Mouse (Mus musculus) hindbrain, embryonic 11.5 days (tissue): ENCODE measurements around the gene A930004D18Rik. TPM values are rescaled to one million over a fixed set of nuclear protein-coding genes. Genes with fewer than 3 reads are reported as not detected.

Experiments
- ATAC-seq: fragments of 200-750 bp; cut with Nextera tagmentation; 2 replicates; pipeline ENCODE4 v1.8.0; 2017; ENCODE audit warnings: mild to moderate bottlenecking, moderate TSS enrichment, moderate library complexity; ENCODE audit not compliant: low FRiP score
- DNase-seq: peaks from one replicate; pipeline ENCODE4 v3.0.0-alpha.2; 2015; ENCODE audit warnings: low spot score
- H3K27ac ChIP-seq: fragments of 300-500 bp; sonication (generic); 2 replicates; pipeline ENCODE4 v1.5.1; 2014; ENCODE audit warnings: mild to moderate bottlenecking, low read depth, low read length
- H3K27me3 ChIP-seq: fragments of 300-500 bp; sonication (generic); 2 replicates; pipeline ENCODE4 v1.6.1; 2014; ENCODE audit warnings: mild to moderate bottlenecking, low read length, moderate library complexity, mixed read lengths; ENCODE audit not compliant: control insufficient read depth, insufficient read depth
- H3K36me3 ChIP-seq: fragments of 300-500 bp; sonication (generic); 2 replicates; pipeline ENCODE4 v1.6.1; 2014; ENCODE audit warnings: mild to moderate bottlenecking, low read length, moderate library complexity, mixed read lengths; ENCODE audit not compliant: control insufficient read depth, insufficient read depth
- H3K4me1 ChIP-seq: fragments of 300-500 bp; sonication (generic); replicated peaks from 2 replicates; pipeline ENCODE4 v1.6.1; 2014; ENCODE audit warnings: low read length, mixed read lengths; ENCODE audit not compliant: control insufficient read depth, insufficient read depth
- H3K4me2 ChIP-seq: fragments of 300-500 bp; sonication (generic); replicated peaks from 2 replicates; pipeline ENCODE4 v1.6.1; 2014; ENCODE audit warnings: mild to moderate bottlenecking, low read depth, low read length
- H3K4me3 ChIP-seq: fragments of 300-500 bp; sonication (generic); 2 replicates; pipeline ENCODE4 v1.5.1; 2014; ENCODE audit warnings: low read depth, low read length
- H3K9ac ChIP-seq: fragments of 300-500 bp; sonication (generic); 2 replicates; pipeline ENCODE4 v1.6.1; 2014; ENCODE audit warnings: low read depth, low read length
- H3K9me3 ChIP-seq: fragments of 300-500 bp; sonication (generic); 2 replicates; pipeline ENCODE4 v1.6.1; 2016; ENCODE audit warnings: low read length; ENCODE audit not compliant: control insufficient read depth
- WGBS: fragments of 180-500 bp; shearing (Covaris S2); extraction: QIAGEN DNeasy Blood & Tissue Kit; methylation state at CpG from one replicate; pipeline ENCODE4 v1.1.7; 2014; 5-methylcytosine and 5-hydroxymethylcytosine counted together
- polyA plus RNA-seq: library from polyadenylated mRNA; unstranded; fragments of >200 nt; fragmentation: Nextera tagmentation; extraction: Ambion mirVana; gene quantifications from 2 replicates; pipeline ENCODE4 v1.2.1, GENCODE M21; 2014

The A930004D18Rik gene
- polyA plus RNA-seq, result 8.5 and 10.7 TPM in 2 replicates

DNA sequence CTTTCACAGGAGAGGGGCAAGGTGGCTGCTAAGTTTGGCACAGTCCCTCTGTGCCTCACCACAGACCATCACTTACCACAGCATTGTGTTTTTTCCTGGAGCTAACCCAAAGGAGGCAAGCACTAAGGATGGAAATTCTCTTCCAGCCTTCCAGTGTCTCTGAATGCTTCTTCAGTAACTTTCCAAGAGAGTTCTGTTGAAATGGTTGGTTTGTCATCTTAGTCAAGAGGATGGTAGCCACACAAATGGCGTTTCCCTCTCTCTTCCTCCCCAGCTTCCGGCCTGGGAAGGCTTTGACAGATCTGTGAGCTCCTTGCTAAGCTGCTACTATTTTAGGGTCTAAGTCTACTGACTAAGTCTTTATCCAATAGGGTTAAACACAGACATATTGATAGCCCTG is at the start of gene A930004D18Rik:
TSS of gene A930004D18Rik (minus strand) at position 247 of the 400 bp plus-strand sequence.
- Histone ChIP-seq H3K9ac (peak within 1 kb of the TSS; percentile 75; the same call in 1 of the 2 replicates), H3K9me3 (no peaks in the 10 kb centered on the region), H3K27ac (no peak within 1 kb of the TSS), H3K4me2 (0 out of 2 replicates have a peak within 1 kb of the TSS, but pooled peaks have one; percentile 82), H3K4me3 (peak within 1 kb of the TSS; percentile 93; the same call in 1 of the 2 replicates), H3K4me1 (peaks cover 23% of the 10 kb centered on the region), H3K36me3 (no peaks in the 10 kb centered on the region), H3K27me3 (no peaks in the 10 kb centered on the region)
- ATAC-seq (no peak), DNase-seq (no peak)
- WGBS, result 74% methylated on average over 2 of the region's 2 CpGs

GRCm38 (mm10) chr2:18080182-18080860 is 42.8 kb upstream of the A930004D18Rik start:
- no peak overlapping the region for H3K4me2 ChIP-seq
- H3K4me1 ChIP-seq, result no peaks in the 10 kb centered on the region
- 0 out of 2 replicates have a peak, but pooled peaks cover 2% of the 10 kb centered on the region for H3K36me3 ChIP-seq
- WGBS, result 96% methylated on average over 2 of the region's 2 CpGs
- H3K27ac ChIP-seq, result no peak overlapping the region
- H3K9ac ChIP-seq, result no peak overlapping the region
- H3K9me3 ChIP-seq, result no peaks in the 10 kb centered on the region
- no peak for ATAC-seq
- no peak for DNase-seq
- no peak overlapping the region for H3K4me3 ChIP-seq
- no peaks in the 10 kb centered on the region for H3K27me3 ChIP-seq

DNA sequence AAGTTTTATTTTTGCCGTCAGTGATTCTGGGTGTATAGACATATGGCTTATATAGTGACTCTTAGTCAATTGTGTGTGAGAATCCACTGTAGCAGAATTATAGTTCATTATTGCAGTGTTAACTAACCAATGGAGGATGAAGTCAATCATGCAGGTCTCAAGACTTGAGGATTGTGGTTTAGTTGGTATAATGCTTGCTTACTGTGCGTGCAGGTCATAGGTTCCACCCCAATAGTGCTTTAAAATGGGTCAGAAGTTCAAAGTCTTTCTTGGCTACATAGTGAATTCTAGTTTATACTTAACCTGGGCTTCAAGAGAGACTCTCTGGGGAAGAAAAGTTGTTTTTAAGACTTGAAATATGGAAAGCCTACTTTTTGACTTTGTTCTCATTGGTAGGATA is 34.4 kb upstream of the A930004D18Rik start:
- Histone ChIP-seq H3K4me3 (no peak overlapping the region), H3K9me3 (no peaks in the 10 kb centered on the region), H3K4me1 (no peaks in the 10 kb centered on the region), H3K27me3 (no peaks in the 10 kb centered on the region), H3K36me3 (no peaks in the 10 kb centered on the region), H3K4me2 (no peak overlapping the region), H3K27ac (no peak overlapping the region), H3K9ac (no peak overlapping the region)
- ATAC-seq (no peak), DNase-seq (no peak)
- 96% methylated on average over 2 of the region's 2 CpGs for WGBS

DNA sequence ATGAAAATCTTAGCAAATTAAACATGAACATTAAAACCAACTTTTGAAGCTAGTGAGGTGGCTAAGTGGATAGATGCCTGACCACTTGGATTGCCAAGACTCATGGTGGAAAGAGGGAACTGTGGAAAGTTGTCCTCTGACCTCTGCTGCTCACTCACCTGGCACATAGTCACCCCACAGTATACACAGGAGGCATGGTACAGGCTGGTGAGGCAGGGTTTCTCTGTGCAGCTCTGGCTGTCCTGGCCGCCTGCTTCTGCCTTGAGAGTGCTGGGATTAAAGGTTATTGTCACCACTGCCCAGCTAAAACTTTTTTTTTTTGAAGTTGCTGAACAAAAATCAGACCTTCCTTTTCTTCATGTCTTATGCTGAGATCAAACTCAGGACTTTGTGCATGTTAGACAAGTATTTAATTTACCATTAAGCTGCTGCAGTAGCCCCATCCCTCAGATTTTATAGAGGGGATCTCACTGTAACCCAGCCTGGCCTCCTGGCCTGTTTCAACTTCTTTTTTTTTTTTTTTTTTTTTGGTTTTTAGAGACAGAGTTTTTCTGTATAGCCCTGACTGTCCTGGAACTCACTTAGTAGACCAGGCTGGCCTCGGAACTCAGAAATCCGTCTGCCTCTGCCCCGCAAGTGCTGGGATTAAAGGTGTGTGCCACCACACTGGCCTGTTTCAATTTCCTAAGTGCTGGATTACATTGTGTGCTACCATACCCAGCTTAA is 30.7 kb upstream of the A930004D18Rik start:
- no peak overlapping the region for H3K27ac ChIP-seq
- 90% methylated on average over 4 of the region's 4 CpGs for WGBS

DNA sequence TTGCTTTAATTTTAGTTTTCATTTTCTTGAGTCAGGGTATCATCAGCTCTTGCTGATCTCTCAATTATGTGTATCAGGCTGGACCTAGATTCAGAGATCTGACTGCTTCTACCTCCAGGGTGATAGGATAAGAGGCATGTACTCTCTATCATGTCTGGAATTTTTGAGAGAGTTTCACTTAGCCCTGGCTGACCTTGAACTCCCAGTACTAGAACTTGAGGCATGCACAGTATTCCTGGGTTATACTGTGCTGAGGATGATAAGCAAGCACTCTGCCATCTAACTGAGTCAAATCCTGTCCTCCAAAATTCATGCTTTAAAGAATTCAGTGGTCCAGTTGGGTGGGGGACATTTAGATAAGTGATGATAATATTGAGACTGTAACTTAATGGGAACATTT is 28.9 kb upstream of the A930004D18Rik start:
- H3K27ac ChIP-seq, result no peak overlapping the region
- H3K4me2 ChIP-seq, result peak overlapping the region; percentile 91; the same call in 1 of the 2 replicates

More for the DNA sequence above, 30.7 kb upstream of the A930004D18Rik start:
- H3K4me1 ChIP-seq, result no peaks in the 10 kb centered on the region
- H3K4me2 ChIP-seq, result no peak overlapping the region
- no peak for DNase-seq
- H3K27me3 ChIP-seq, result no peaks in the 10 kb centered on the region
- no peaks in the 10 kb centered on the region for H3K36me3 ChIP-seq
- no peak for ATAC-seq
- no peaks in the 10 kb centered on the region for H3K9me3 ChIP-seq
- no peak overlapping the region for H3K4me3 ChIP-seq
- H3K9ac ChIP-seq, result no peak overlapping the region

DNA sequence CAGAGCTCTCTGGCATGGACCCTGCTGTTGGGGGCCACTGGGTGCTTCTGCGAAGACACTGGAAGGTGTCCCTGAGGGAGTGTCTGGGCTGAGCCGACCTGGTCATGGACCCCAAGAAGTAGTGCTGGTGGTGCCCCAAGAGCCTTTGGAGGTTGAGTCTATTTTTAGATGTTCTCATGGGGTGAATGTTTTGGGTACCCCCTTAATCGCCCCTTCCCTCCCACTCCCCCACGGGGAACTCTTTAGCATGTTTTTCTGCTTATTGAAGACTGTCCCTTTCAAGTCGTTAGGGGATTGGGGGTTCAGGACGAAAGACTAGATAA is 28.1 kb upstream of the A930004D18Rik start:
- peak overlapping the region; percentile 100 for H3K27ac ChIP-seq
- H3K36me3 ChIP-seq, result no peaks in the 10 kb centered on the region
- WGBS, result 9% methylated on average over 6 of the region's 6 CpGs
- H3K27me3 ChIP-seq, result no peaks in the 10 kb centered on the region
- ATAC-seq (no peak), DNase-seq (no peak)
- no peaks in the 10 kb centered on the region for H3K4me1 ChIP-seq
- H3K4me2 ChIP-seq, result peak overlapping the region; percentile 91
- H3K4me3 ChIP-seq, result peak overlapping the region; percentile 79
- no peaks in the 10 kb centered on the region for H3K9me3 ChIP-seq
- peak overlapping the region; percentile 98 for H3K9ac ChIP-seq

More for the DNA sequence above, 28.9 kb upstream of the A930004D18Rik start:
- Histone ChIP-seq H3K36me3 (no peaks in the 10 kb centered on the region), H3K4me3 (peak overlapping the region; percentile 79; the same call in 1 of the 2 replicates), H3K9me3 (no peaks in the 10 kb centered on the region), H3K27me3 (no peaks in the 10 kb centered on the region), H3K4me1 (no peaks in the 10 kb centered on the region), H3K9ac (no peak overlapping the region)
- no peak for DNase-seq
- no peak for ATAC-seq

DNA sequence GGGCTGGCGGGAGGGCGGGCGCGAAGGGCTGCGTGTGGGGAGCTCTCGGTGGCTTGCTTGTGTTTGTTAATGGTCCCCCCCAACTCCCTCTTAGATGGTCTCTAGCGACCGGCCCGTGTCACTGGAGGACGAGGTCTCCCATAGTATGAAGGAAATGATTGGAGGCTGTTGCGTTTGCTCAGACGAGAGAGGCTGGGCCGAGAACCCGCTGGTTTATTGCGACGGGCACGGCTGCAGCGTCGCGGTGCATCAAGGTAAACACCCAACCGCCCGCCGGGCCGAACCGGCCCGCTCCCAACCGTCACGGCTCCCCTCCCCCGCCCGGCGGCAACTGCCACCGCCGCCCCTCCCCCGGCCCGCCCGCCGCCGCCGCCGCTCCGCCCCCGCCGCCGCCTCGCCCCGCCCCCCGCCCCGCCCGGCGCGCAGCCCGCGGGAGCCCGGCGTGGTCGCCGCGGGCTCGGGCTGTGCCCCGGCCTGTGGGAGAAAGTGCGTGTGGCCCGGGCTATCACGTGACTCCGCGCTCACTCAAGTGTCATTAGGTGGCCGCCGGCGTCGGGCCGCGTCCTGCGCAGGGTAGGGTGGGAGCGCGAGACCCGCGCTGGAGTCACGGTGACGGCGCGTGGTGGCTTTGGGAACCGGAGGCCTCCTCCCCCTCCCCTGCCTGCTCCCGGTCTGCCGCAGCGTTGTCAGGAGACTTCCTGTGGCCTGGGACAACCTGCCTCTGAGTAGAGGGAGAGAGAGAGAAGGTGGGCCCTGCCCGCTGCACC is 27.6 kb upstream of the A930004D18Rik start:
- ATAC-seq (peak; percentile 71), DNase-seq (peak; percentile 83)
- under 1% methylated on average over 55 of the region's 85 CpGs for WGBS
- no peaks in the 10 kb centered on the region for H3K36me3 ChIP-seq
- H3K27ac ChIP-seq, result peak overlapping the region; percentile 100
- H3K9me3 ChIP-seq, result no peaks in the 10 kb centered on the region
- H3K4me3 ChIP-seq, result peak overlapping the region; percentile 79
- peak overlapping the region; percentile 98 for H3K9ac ChIP-seq
- no peaks in the 10 kb centered on the region for H3K4me1 ChIP-seq
- H3K27me3 ChIP-seq, result no peaks in the 10 kb centered on the region
- peak overlapping the region; percentile 91 for H3K4me2 ChIP-seq

DNA sequence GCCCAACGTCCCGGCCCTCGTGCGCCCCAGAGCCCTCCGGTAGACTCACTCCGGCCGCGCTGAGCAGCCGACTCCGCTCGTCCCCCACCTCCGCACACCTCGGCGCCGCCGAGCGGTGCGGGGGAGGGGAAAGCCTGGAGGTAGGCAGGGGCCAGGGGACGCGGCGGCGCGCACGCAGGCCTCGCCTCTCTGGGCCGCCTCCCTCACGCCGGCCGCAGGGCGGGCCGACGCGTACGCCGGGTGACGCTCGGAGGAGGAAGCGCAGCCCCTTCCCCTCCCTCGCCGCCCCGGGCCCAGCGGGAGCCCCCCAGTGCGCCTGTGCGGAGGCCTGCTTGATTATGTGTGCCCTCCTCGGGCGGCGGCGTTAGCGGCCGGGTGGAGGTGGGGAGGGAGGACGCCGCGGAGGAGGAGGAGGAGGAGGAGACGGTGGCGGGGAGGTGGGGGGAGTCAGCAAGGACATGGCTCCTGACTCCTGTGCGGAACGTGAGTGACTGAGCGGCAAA is 26.9 kb upstream of the A930004D18Rik start:
- peak overlapping the region; percentile 91 for H3K4me2 ChIP-seq
- H3K9ac ChIP-seq, result peak overlapping the region; percentile 98
- H3K9me3 ChIP-seq, result no peaks in the 10 kb centered on the region
- no peaks in the 10 kb centered on the region for H3K36me3 ChIP-seq
- DNase-seq (peak; percentile 95), ATAC-seq (peak; percentile 95)
- H3K4me1 ChIP-seq, result no peaks in the 10 kb centered on the region
- peak overlapping the region; percentile 100 for H3K27ac ChIP-seq
- no peaks in the 10 kb centered on the region for H3K27me3 ChIP-seq
- H3K4me3 ChIP-seq, result peak overlapping the region; percentile 79
- under 1% methylated on average over 37 of the region's 58 CpGs for WGBS
